Mouse (Mus musculus) brain, embryonic 14.5 days (tissue): ENCODE measurements around the gene Acsl5.

Experiments used
- CTCF ChIP-seq: fragments of 200-500 bp; IDR thresholded peaks from 2 replicates; pipeline ENCODE4 v1.5.1; 2012; ENCODE audit warnings: inconsistent platforms, mild to moderate bottlenecking, moderate library complexity, borderline replicate concordance; ENCODE audit not compliant: insufficient read depth, insufficient read length; ENCODE audit errors: extremely low read depth
- POLR2A ChIP-seq: fragments of 200-500 bp; IDR thresholded peaks from 2 replicates; pipeline ENCODE4 v1.6.1; 2012; ENCODE audit warnings: mild to moderate bottlenecking, inconsistent platforms, borderline replicate concordance; ENCODE audit not compliant: poor library complexity, insufficient read depth, insufficient read length, severe bottlenecking; ENCODE audit errors: extremely low read depth

DNA sequence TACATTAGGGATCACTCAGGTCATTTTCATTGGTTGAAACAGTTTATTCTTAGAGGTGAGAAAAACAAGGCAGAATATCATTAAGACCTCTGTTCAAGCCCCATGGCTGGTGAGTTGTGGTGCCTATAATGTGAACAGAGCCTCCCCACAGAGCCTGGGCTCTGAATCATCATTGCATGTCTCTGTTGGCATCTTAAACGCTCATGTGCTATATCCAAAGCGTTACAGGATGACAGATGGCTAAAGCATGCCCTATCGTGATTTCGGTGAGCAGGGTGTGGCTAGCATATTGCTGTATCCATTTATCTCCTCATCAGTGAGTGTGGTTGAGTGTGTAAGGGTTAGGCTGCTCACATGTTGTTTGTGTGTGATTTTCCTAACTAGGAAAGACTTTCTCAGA is 75.8 kb downstream of the Acsl5 start:
- no peak for TF ChIP-seq CTCF
- no peak for TF ChIP-seq POLR2A
